Mouse (Mus musculus): ENCODE results near the gene Hist2h2bb.
A peak's percentile ranks its signal among the peaks of the same experiment; 100 is the strongest.

- TF ChIP-seq CTCF (IDR thresholded peaks at IDR 0.05; ENCODE audit: borderline replicate concordance, insufficient read depth, low read length): no peak
- TF ChIP-seq POLR2A (IDR thresholded peaks at IDR 0.05; ENCODE audit: low read depth, low read length): peak; percentile 97
These were observed at the start of gene Hist2h2bb for GRCm38 (mm10) chr3:96269511-96270474.
